Mouse (Mus musculus) Patski (cell line): ENCODE measurements at regions not wholly inside any gene's neighbourhood (a gene's known extent, or its start where the extent isn't known, plus 50 kb on each side); places are given as distances from the start of the nearest gene placed in this dataset.

Source experiments
- ATAC-seq: fragments of 100-300 bp; one replicate; pipeline ENCODE4 v1.8.0; 2021
- CTCF ChIA-PET: fragments of 350-600 bp; sonication (Branson Sonifier 250); formaldehyde crosslinking; loops from one replicate; lab custom pipeline; 2022; ENCODE audit warnings: inconsistent platforms; lab: Charles Lee
- POLR2A ChIA-PET: fragments of 350-600 bp; sonication (Branson Sonifier 250); formaldehyde crosslinking; loops from one replicate; lab custom pipeline; 2022; ENCODE audit warnings: antibody characterized with exemption, inconsistent platforms; lab: Charles Lee
- DNase-seq: peaks from one replicate; pipeline ENCODE4 v3.0.0-alpha.2; 2011; ENCODE audit warnings: low read depth, low spot score
- H3K27me3 ChIP-seq: fragments of 371-371 bp; one replicate; pipeline ENCODE4 v1.5.1; 2021
- CTCF ChIP-seq: fragments of 100-300 bp; IDR thresholded peaks from one replicate; pipeline ENCODE4 v1.5.1; 2021
- in situ Hi-C: fragments of 300-500 bp; cut with MboI; formaldehyde crosslinking; loops from 3 replicates; pipeline ENCODE4 v1.11.1; 2018; ENCODE audit warnings: low pct_unique_long_range_greater_than_20kb, mixed read lengths

GRCm38 (mm10) chr19:23044510-23045464 lies 96.2 kb upstream of the Klf9 start:
- in situ Hi-C loops = no loop called here
- POLR2A ChIA-PET = interaction anchor here (0.7 kb wide), 1 partner anchor 92 kb away, joined by 4 read pairs; no protein-coding TSS in a partner anchor
- DNase-seq = no peak
- no peak for TF ChIP-seq CTCF
- CTCF ChIA-PET = no interaction called here
- no peaks in the 10 kb centered on the region for H3K27me3 ChIP-seq
- ATAC-seq = no peak

DNA sequence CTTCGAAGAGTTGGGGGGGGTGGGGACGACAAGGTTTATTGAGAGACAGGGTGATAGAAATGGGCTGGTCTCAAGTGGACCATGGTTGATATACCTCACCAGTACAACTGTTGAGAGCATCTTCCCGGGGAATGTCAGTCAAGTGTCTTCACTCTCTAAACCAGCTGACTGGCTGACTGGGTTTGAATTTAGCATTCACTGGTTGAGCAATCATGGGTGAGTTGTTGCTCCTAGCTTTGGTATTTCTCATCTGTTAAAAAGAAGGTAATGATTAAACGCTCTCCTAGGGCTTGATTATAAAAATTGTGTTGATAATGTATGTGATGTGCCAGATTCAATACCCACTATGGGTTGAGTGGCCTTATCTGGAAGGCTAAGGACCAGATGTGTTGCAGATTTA lies 89.6 kb upstream of the Klf9 start:
- CTCF ChIA-PET = interaction anchor here (0.8 to 1.0 kb wide), 2 partner anchors 10 to 24 kb away, joined by 3 read pairs; no protein-coding TSS in a partner anchor
- no peak for TF ChIP-seq CTCF
- in situ Hi-C loops = no loop called here
- POLR2A ChIA-PET = interaction anchor here (0.5 kb wide), 1 partner anchor 53 kb away, joined by 3 read pairs; no protein-coding TSS in a partner anchor
- peak; percentile 25 for DNase-seq
- no peaks in the 10 kb centered on the region for H3K27me3 ChIP-seq
- ATAC-seq = no peak

DNA sequence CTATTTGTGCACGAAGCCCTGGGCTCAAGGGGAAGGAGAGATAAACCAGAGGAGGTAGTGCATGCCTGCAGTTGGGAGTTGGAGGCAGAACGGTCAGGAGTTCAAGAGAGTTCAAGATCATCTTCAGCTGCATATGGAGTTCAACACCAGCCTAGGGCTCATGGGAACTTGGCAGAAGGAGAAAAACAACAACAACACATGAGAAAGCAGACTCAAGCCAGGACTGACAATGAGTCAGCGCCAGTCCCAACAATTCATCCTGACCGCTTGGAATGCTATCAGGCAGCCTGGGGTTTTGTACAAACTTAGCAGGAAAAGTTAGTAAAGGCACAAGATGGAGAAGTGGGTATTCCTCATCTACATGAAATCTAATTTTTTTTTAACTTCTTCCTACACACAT lies 86.6 kb upstream of the Klf9 start:
- no peak for DNase-seq
- no peak for TF ChIP-seq CTCF
- no peak for ATAC-seq
- ChIA-PET POLR2A (no interaction called here), CTCF (no interaction called here)
- in situ Hi-C loops = no loop called here
- no peaks in the 10 kb centered on the region for H3K27me3 ChIP-seq

- ATAC-seq = no peak
- no peaks in the 10 kb centered on the region for H3K27me3 ChIP-seq
- ChIA-PET CTCF (interaction anchor here (1.1 kb wide), 1 partner anchor 13 kb away, joined by 3 read pairs; no protein-coding TSS in a partner anchor), POLR2A (no interaction called here)
- in situ Hi-C loops = no loop called here
- no peak for TF ChIP-seq CTCF
- no peak for DNase-seq
These were observed 84.9 kb upstream of the Klf9 start for GRCm38 (mm10) chr19:23055916-23056805.

- no peak for TF ChIP-seq CTCF
- POLR2A ChIA-PET = no interaction called here
- DNase-seq (no peak), ATAC-seq (no peak)
- CTCF ChIA-PET = no interaction called here
- in situ Hi-C loops = no loop called here
- H3K27me3 ChIP-seq = no peaks in the 10 kb centered on the region
These were observed 83.9 kb upstream of the Klf9 start for GRCm38 (mm10) chr19:23056851-23057707.

- POLR2A ChIA-PET = no interaction called here
- DNase-seq = no peak
- in situ Hi-C loops = no loop called here
These were observed 83.1 kb upstream of the Klf9 start for GRCm38 (mm10) chr19:23057739-23058501.

DNA sequence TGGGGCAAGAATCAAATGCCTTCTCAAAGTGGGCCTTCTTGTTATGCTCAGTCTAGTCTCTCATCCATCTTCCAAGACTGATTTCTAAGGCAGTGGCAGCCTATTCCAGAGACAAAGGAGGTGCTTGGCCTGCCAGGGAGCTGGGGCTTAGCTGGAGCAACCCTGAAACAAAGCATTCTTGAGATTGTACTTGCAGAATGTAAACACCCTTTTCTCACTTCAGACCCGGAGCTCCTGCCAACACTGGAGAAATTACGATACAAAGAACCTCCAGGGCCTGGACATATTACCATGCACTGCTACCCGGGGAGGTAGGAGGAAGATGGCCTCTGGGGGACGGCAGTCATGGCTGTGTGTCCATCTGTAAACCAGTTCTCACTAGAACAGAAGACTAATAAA lies 82.5 kb upstream of the Klf9 start:
- no peak for TF ChIP-seq CTCF
- CTCF ChIA-PET = interaction anchor here (0.9 kb wide), 1 partner anchor 28 kb away, joined by 3 read pairs; no protein-coding TSS in a partner anchor
- ATAC-seq = no peak
- no peaks in the 10 kb centered on the region for H3K27me3 ChIP-seq
- POLR2A ChIA-PET = no interaction called here
- in situ Hi-C loops = no loop called here
- DNase-seq = no peak

More at GRCm38 (mm10) chr19:23057739-23058501, 83.1 kb upstream of the Klf9 start:
- no peak for TF ChIP-seq CTCF
- H3K27me3 ChIP-seq = no peaks in the 10 kb centered on the region
- CTCF ChIA-PET = interaction anchor here (0.9 kb wide), 1 partner anchor 28 kb away, joined by 3 read pairs; no protein-coding TSS in a partner anchor
- no peak for ATAC-seq

GRCm38 (mm10) chr19:23061081-23061640 lies 79.9 kb upstream of the Klf9 start:
- H3K27me3 ChIP-seq = no peaks in the 10 kb centered on the region
- CTCF ChIA-PET = no interaction called here
- no peak for TF ChIP-seq CTCF
- no peak for ATAC-seq
- POLR2A ChIA-PET = no interaction called here
- DNase-seq = no peak
- in situ Hi-C loops = no loop called here

GRCm38 (mm10) chr19:23061906-23062305 lies 79.1 kb upstream of the Klf9 start:
- CTCF ChIA-PET = no interaction called here
- no peaks in the 10 kb centered on the region for H3K27me3 ChIP-seq
- in situ Hi-C loops = no loop called here
- POLR2A ChIA-PET = no interaction called here
- DNase-seq = no peak
- no peak for TF ChIP-seq CTCF
- no peak for ATAC-seq
